In genomic region chr8:124621255-124621654, GRCm38 (mm10) we compare ENCODE assay signal across 12 mouse cellular contexts. TPM values are rescaled to one million over a fixed set of nuclear protein-coding genes. Genes with fewer than 3 reads are reported as not detected.
DNase-seq lines count a peak whose midpoint lies in the region; ATAC-seq and TF ChIP-seq lines count a peak whose summit lies in the region.
"Had no signal": no experiment of that assay in that cellular context is flagged by ENCODE, and none has a peak within 500 bp of the region (broad histone marks: within the 10 kb centered on the region; RNA-seq: fewer than 3 reads in every experiment).

No protein-coding gene starts in this region.

- no peaks in the 10 kb centered on the region for H3K9me3 ChIP-seq in liver, postnatal 0 days (ENCODE audit: low read length)
- H3K9me3 ChIP-seq: neural tube, embryonic 12.5 days had no signal

- no peak overlapping the region for H3K4me3 ChIP-seq in liver, postnatal 0 days (ENCODE audit: low read depth, low read length)
- H3K4me3 ChIP-seq: neural tube, embryonic 12.5 days had no signal

- H3K4me2 ChIP-seq in liver, postnatal 0 days (ENCODE audit: low read depth, low read length), result no peak overlapping the region
- H3K4me2 ChIP-seq: neural tube, embryonic 12.5 days had no signal

- 73% methylated on average over 5 of the region's 5 CpGs for WGBS in liver, postnatal 0 days (ENCODE audit: insufficient replicate concordance)

- H3K27me3 ChIP-seq in liver, postnatal 0 days (ENCODE audit: insufficient read depth, low read length), result 0 out of 2 replicates have a peak, but pooled peaks cover under 1% of the 10 kb centered on the region

- H3K36me3 ChIP-seq in liver, postnatal 0 days (replicated peaks; ENCODE audit: insufficient read depth, low read length), result no peaks in the 10 kb centered on the region
- H3K36me3 ChIP-seq: neural tube, embryonic 12.5 days had no signal

- H3K4me1 ChIP-seq in liver, postnatal 0 days (ENCODE audit: insufficient read depth), result peaks cover 6% of the 10 kb centered on the region; the same call in 1 of the 2 replicates
- H3K4me1 ChIP-seq: neural tube, embryonic 12.5 days had no signal

- H3K27ac ChIP-seq in liver, postnatal 0 days (ENCODE audit: low read depth), result no peak overlapping the region
- H3K27ac ChIP-seq: neural tube, embryonic 12.5 days had no signal

- no peak for TF ChIP-seq CTCF in liver, postnatal 0 days (IDR thresholded peaks at IDR 0.05; ENCODE audit: low read depth)

- intact Hi-C loops in left cerebral cortex, postnatal 14 days (cut with DNase I), result no loop called here

- no peak for TF ChIP-seq EP300 in liver, postnatal 0 days (IDR thresholded peaks at IDR 0.05; ENCODE audit: low read depth)

- no peak overlapping the region for H3K9ac ChIP-seq in liver, postnatal 0 days (replicated peaks)
- H3K9ac ChIP-seq: neural tube, embryonic 12.5 days had no signal

- peak; percentile 22 for DNase-seq in cerebellum, adult 8-10 months
- DNase-seq in cerebellum, adult 11 months, result no peak
- peak; percentile 43 to 55 for DNase-seq in right cerebral cortex, adult 2 months (ENCODE audit: low spot score in 2 of 2)
- DNase-seq in right cerebral cortex, postnatal 14 days, result no peak
- DNase-seq in left cerebral cortex, postnatal 14 days (ENCODE audit: low spot score in 2 of 2), result peak; percentile 49 to 73
- DNase-seq in kidney, postnatal 14 days, result no peak
- no peak for DNase-seq in liver, postnatal 0 days
- DNase-seq in testis, postnatal 10 days (ENCODE audit: low spot score), result no peak
- DNase-seq: kidney, adult 8-10 months; thymus, postnatal 25 days had no signal

- ATAC-seq in liver, postnatal 0 days, result no peak

RNA-seq across cellular contexts. Expression of gene 2310022B05Rik, which starts 41.9 kb away (rescaled TPM):
- 10 to 100 TPM; 50.4 to 60.0 TPM for total RNA-seq in left cerebral cortex, postnatal 14 days (2021)
- 4.1 and 4.2 TPM in 2 replicates for polyA plus RNA-seq in liver, postnatal 0 days (2015; fragmentation: Nextera tagmentation; extraction: Ambion mirVana)

RNA-seq across cellular contexts. Expression of gene Capn9, which starts 45.3 kb away (rescaled TPM):
- not detected for total RNA-seq in left cerebral cortex, postnatal 14 days (2021)
- 0.26 TPM in 1 of 2 replicates, not detected in the other for polyA plus RNA-seq in liver, postnatal 0 days (2015; fragmentation: Nextera tagmentation; extraction: Ambion mirVana)
- total RNA-seq: MEL had no signal
- polyA plus RNA-seq: neural tube, embryonic 12.5 days had no signal

RNA-seq across cellular contexts. Expression of gene Agt, which starts 51.7 kb away (rescaled TPM):
- 10 to 100 TPM; 13.3 to 20.7 TPM for total RNA-seq in left cerebral cortex, postnatal 14 days (2021)
- polyA plus RNA-seq in liver, postnatal 0 days (2015; fragmentation: Nextera tagmentation; extraction: Ambion mirVana), result 782 and 883 TPM in 2 replicates
- total RNA-seq: MEL had no signal

Comparison
In these comparisons a context has a peak if more than half of its experiments do, and no peak if none do; other contexts are left out.
1. DNase-seq: peak in cerebellum, adult 8-10 months (single experiment), right cerebral cortex, adult 2 months (2 of 2) and left cerebral cortex, postnatal 14 days (2 of 2); none in cerebellum, adult 11 months (single experiment), right cerebral cortex, postnatal 14 days (single experiment), kidney, postnatal 14 days (single experiment), liver, postnatal 0 days (single experiment) and testis, postnatal 10 days (single experiment).